Mouse (Mus musculus) CD8-positive naive resting alpha-beta T cell, adult 57 days (primary cell): ENCODE data around the gene Dhrs2. TPM values are rescaled to one million over a fixed set of nuclear protein-coding genes. Genes with fewer than 3 reads are reported as not detected.

Source experiments
- total RNA-seq: library from RNA; stranded (reverse); gene quantifications from one replicate; pipeline ENCODE4 v1.2.4, GENCODE M21; 2023

The Dhrs2 gene
- not detected for total RNA-seq

DNA sequence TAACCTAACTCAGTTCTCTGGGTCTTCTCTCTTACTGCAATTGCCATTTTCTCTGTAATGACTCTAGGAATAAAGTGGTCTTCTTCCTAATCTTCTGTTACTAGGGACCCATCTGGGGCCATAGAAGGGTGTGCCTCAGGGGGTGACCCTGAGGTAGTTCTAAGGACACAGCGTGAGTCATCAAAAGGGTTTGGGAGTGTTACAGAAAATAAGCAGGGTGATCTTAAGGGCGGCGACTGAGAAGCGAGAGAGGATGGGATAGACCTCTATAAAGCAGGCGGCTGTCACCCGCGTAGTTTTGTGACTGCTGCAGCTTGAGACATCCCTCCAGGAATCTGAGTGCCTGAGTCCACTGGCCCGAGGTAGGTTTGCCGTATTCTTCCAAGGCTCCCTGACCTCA is at the start of gene Dhrs2:
Dhrs2 (plus strand) TSS at position 301 of the 400 bp plus-strand sequence.

Other genes starting within 250 kb of the Dhrs2 start
- not detected for gene Gm17428, start 245.1 kb upstream of the Dhrs2 start, total RNA-seq
- gene Myh7, start 227.4 kb upstream of the Dhrs2 start, total RNA-seq = not detected
- gene Ngdn, start 206.6 kb upstream of the Dhrs2 start, total RNA-seq = 87.3 TPM
- 14.9 TPM for gene Zfhx2, start 129.7 kb upstream of the Dhrs2 start, total RNA-seq
- gene Thtpa, start 127.2 kb upstream of the Dhrs2 start, total RNA-seq = 6.1 TPM
- gene Ap1g2, start 115.4 kb upstream of the Dhrs2 start, total RNA-seq = 131 TPM
- not detected for gene Jph4, start 105.1 kb upstream of the Dhrs2 start, total RNA-seq